Mouse (Mus musculus) myocyte (in vitro differentiated cells): ENCODE measurements around the gene Dppa2.

ENCODE experiments used
- CEBPB ChIP-seq: IDR thresholded peaks from 2 replicates; pipeline ENCODE4 v1.6.1; 2011; ENCODE audit warnings: mild to moderate bottlenecking, moderate library complexity; ENCODE audit not compliant: poor library complexity, insufficient read depth, severe bottlenecking
- E2F4 ChIP-seq: IDR thresholded peaks from one replicate; pipeline ENCODE4 v1.6.1; 2011; ENCODE audit warnings: mild to moderate bottlenecking, control low read depth, moderate library complexity; ENCODE audit not compliant: insufficient read depth
- MYOD1 ChIP-seq, 3 experiments: IDR thresholded peaks; one replicate each; pipeline ENCODE4 v1.6.1; 2011; ENCODE audit warnings: control low read depth in 2 of 3, low read depth in 2 of 3, mild to moderate bottlenecking in 2 of 3, moderate library complexity in 1 of 3; ENCODE audit not compliant: insufficient read length in 2 of 3, control insufficient read depth in 1 of 3
- MYOG ChIP-seq, 3 experiments: IDR thresholded peaks; one replicate each; pipeline ENCODE4 v1.6.1; 2011; ENCODE audit warnings: control low read depth in 2 of 3, low read depth in 2 of 3, mild to moderate bottlenecking in 2 of 3; ENCODE audit not compliant: insufficient read length in 2 of 3, control insufficient read depth in 1 of 3, insufficient read depth in 1 of 3
- POLR2A ChIP-seq: IDR thresholded peaks from one replicate; pipeline ENCODE4 v1.6.1; 2011; ENCODE audit warnings: low read depth, mild to moderate bottlenecking, control low read depth, moderate library complexity; ENCODE audit not compliant: insufficient read length
- POLR2AphosphoS2 ChIP-seq: IDR thresholded peaks from one replicate; pipeline ENCODE4 v1.6.1; 2011; ENCODE audit warnings: low read depth, control low read depth; ENCODE audit not compliant: insufficient read length
- REST ChIP-seq: IDR thresholded peaks from one replicate; pipeline ENCODE4 v1.6.1; 2011; ENCODE audit warnings: mild to moderate bottlenecking, control low read depth, moderate library complexity; ENCODE audit not compliant: insufficient read depth, insufficient read length
- TCF12 ChIP-seq: IDR thresholded peaks from one replicate; pipeline ENCODE4 v1.6.1; 2011; ENCODE audit warnings: mild to moderate bottlenecking, control low read depth; ENCODE audit not compliant: poor library complexity, insufficient read depth, severe bottlenecking
- USF1 ChIP-seq: IDR thresholded peaks from one replicate; pipeline ENCODE4 v1.6.1; 2011; ENCODE audit warnings: low read depth, mild to moderate bottlenecking, control low read depth, moderate library complexity

DNA sequence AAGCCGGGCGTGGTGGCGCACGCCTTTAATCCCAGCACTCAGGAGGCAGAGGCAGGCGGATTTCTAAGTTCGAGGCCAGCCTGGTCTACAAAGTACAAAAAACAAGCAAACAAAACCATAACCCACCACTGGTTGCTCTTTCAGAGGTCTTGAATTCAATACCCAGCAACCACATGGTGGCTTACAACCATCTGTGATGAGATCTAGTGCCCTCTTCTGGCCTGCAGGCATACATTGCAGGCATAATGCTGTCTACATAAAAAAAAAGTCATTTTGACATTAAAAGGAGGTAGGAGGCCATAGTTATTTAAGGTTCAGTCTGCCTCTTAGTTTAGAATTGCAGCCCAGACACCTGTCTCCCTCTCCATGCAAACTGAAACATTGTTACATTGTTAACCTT lies 17.1 kb downstream of the Dppa2 start:
- no peak for TF ChIP-seq POLR2A
- no peak for TF ChIP-seq CEBPB
- no peak for TF ChIP-seq USF1
- TF ChIP-seq POLR2AphosphoS2, result no peak
- TF ChIP-seq MYOG (IDR thresholded peaks at IDR 0.05; ENCODE audit: control insufficient read depth in 1 of 3, insufficient read depth in 1 of 3, insufficient read length in 2 of 3, low read depth in 2 of 3), result no peak
- TF ChIP-seq REST, result no peak
- TF ChIP-seq TCF12, result no peak
- no peak for TF ChIP-seq MYOD1 (IDR thresholded peaks at IDR 0.05; ENCODE audit: control insufficient read depth in 1 of 3, insufficient read length in 2 of 3, low read depth in 2 of 3)
- no peak for TF ChIP-seq E2F4
